Mouse (Mus musculus) kidney, adult 18-20 months (tissue): ENCODE data around the gene Pbld1.
A peak's percentile ranks its signal among the peaks of the same experiment; 100 is the strongest.

Experiments used
- DNase-seq: peaks from one replicate; pipeline ENCODE4 v3.0.0; 2021

The Pbld1 gene

DNA sequence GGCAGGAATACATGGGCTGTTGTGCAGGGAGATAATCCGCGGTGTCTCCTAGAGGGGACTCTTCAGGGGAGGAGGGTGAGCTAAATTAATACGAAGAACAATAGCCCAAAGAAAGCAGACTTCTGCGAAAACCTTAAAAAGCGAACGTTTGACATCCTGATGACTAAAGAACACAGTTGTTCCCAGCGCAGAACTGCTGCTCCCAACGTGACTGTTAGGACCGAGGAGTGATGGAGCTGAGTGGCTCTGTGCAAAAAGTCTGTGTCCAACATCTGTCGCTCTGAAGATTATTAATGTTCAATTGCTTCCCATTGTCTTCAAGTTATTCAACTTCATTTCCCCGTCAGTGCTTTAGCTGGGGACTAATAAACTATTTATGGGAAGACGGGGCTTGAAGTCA lies 38.2 kb downstream of the Pbld1 start:
- DNase-seq: no peak

DNA sequence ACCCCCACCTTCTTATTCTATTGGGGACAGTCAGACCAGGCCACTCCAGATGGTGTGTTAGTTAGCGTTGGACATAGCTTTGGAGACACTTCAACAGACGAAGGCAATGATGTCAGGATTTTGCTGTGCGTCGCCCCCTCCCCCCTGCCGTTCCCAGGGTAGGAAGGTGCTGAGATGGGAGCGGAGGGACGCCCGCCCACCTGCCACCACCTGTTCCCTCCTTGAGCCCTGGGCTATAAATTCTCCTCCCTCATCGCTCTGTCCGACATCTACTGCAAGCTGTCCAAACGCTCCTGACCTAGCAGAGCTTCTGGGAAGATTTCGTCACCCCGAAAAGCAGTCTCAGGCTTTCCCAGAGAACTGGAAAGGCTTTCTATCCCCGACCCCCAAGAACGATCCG lies 39.6 kb downstream of the Pbld1 start, which contains the start of gene Atoh7:
Atoh7 (plus strand) TSS at position 131 of the 400 bp plus-strand sequence.
- DNase-seq: no peak

DNA sequence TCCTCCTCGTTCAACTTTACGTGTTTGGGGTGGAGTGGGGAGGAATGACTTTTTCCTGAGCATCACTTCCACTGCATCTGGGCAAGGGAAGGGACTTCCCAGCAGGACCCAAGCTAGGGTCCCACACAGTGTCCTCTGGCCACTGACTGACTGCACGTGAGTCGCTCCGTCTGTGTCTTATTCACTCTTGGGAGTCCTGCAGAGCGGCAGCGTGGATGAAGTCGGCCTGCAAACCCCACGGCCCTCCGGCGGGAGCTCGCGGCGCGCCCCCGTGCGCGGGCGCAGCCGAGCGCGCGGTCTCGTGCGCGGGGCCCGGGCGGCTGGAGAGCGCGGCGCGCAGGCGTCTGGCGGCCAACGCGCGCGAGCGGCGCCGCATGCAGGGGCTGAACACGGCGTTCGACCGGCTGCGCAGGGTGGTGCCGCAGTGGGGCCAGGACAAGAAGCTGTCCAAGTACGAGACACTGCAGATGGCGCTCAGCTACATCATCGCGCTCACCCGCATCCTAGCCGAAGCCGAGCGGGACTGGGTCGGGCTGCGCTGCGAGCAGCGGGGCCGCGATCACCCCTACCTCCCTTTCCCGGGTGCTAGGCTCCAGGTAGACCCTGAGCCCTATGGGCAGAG lies 40.1 kb downstream of the Pbld1 start:
- DNase-seq: peak; percentile 20

DNA sequence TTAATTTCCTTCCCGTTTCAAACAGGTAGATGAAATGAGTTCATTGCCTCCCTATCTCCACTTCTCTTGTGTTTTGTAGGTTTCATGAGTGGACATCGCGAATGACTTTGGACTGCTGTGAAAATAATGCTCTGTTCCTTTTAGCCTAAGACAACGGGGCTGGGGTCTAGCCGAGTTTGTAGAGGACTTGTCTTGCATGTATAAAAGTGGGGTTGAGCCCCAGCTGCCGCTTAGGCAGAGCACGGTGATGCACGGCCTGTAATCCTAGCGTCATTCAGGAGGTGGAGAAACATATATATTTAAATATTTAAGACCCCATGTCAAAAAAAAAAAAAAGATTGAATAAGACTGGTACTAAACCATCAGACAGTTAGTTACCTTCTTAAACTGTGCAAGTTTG lies 40.7 kb downstream of the Pbld1 start:
- DNase-seq: no peak

DNA sequence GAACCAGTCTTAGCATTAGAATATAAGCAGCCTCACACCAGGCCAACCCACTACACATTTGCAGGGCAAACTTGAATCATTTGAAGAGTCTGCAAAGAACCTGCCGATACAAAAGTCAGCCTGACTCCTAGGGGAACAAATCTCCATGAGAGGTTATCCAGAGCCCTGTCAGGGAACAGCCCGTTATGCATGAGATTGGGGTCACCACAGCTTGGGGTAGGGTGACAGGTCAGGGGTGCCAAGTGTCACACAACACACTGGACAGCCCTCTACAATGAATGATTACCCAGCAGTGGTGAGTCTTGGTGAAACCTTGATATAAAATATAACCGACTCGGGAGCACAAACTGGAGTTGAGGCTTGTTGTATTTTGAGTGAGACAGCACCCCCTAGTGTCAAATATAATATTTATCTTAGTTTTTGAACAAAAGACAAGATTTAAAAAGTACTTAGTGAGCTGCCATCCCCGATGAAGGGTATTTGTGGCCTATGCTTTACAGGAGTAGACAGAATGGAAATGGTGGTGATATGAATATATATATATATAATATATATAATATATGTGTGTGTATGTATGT lies 53.2 kb downstream of the Pbld1 start:
- DNase-seq: no peak

DNA sequence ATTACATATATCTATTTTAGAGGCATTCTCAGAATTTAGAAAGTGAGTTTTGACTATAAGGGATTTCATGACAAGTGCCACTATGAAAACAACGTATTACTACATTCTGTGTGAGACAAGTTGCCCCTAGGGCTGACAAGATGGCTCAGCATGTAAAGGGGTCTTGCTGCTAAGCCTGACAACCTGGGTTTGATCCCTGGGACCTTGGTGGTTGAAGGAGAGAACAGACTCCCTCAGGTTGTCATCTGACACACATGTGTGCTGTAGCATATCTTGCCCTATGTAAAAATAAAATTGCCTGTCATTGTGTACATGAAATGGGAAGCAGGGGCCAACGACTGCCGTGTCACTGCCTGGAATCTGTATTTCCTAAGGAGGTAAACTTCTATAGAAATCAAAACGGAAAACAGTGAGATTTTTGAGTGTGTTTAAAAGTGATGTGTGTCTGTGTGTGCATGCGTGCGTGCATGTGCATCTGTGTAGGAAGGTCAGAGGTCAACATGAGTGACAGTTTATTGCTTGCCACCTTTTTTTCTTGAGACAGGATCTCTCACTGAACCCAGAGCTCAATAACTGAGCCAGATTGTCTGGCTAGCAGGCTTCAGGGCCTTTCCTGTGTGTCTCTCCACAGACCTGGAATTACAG lies 53.9 kb downstream of the Pbld1 start:
- DNase-seq: no peak

DNA sequence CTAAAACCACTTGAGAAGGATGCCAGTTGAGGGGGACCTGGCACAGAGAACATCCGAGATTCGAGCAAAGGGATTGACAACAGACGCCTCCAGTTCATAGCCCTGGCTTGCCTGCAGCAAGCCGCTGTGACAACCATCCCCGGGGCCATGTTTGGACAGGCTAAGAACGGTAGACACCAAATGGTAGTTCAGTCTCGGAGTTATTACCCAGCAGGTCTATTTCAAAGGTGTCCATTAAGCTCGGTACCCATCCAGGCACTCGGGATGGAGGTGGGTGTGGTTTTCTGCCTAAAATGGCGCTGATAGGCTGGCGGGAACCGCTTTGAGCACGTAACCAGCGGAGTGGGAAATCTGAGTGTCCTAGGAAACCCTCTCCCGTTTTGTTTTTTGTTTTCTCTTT lies 55.9 kb downstream of the Pbld1 start:
- DNase-seq: no peak

DNA sequence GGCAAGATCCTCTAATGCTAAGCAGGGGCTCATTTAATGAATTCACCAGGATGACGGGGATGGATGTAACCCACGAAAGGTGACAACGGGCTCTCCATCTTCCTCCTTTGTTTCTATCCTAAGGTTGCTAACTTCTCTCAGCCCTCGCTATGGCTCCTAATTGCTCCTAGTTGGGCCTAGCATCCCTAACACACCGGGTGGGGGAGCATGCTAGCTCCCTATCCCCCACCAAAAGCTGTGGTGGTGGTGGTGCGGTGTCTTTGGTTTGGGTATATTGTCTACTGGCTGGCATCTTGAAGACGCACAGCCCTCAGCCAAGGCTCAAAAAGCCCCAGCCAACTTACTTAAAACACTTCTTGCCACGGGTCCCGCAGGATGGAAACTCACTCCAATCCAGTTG lies 56.4 kb downstream of the Pbld1 start:
- DNase-seq: no peak

DNA sequence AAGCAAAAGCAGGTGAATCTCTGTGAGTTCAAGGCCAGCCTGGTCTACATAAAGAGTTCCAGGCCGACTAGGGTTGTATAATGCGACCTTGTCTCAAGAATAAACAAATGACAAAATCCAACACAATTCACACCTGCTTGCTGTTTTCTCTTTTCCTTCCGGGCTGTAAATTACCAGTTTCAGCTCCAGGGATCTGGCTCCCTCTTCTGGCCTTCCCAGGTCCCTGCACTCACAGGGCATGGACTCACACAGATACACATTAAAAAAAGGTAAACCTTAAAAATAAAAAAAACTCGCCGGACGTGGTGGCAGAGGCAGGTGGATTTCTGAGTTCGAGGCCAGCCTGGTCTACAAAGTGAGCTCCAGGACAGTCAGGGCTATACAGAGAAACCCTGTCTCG lies 57.6 kb downstream of the Pbld1 start:
- DNase-seq: no peak

DNA sequence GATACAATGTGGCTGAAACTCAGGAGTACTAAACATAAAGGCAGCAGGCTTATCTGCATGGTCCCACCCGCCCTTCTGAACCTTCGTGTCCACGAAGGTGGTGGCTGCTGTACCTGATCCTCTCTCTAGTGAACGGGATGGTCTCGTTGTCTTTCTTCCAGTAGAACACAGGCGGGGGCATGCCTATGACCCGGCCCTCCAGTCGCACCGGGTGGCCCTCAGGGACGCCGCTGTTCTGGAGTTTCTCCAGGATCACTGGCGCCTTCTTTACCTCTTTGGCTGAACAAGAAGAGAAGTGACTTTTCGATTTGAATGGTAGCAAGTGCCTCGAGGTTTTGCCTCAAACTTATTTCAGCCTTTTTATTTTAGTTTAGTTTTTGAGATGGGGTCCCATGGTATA lies 60.0 kb downstream of the Pbld1 start:
- DNase-seq: no peak

DNA sequence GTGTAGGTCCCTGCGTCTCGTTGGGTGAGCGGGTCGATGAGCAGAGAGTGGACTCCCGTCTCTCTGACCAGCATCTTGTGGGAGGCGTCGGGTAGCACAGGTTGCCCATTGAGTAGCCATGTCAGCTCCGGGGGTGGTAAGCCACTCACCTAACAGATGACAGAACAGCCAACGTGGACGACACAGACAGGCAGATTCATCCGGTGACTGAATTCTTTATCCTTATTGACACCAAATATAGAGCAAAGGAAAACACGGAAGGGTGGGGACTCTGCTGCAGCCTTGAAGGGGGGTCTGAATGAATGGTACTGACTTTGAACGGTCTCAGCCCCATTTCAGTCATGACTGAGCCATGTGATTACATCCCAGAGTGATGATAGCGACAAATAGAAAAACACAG lies 62.0 kb downstream of the Pbld1 start:
- DNase-seq: no peak

DNA sequence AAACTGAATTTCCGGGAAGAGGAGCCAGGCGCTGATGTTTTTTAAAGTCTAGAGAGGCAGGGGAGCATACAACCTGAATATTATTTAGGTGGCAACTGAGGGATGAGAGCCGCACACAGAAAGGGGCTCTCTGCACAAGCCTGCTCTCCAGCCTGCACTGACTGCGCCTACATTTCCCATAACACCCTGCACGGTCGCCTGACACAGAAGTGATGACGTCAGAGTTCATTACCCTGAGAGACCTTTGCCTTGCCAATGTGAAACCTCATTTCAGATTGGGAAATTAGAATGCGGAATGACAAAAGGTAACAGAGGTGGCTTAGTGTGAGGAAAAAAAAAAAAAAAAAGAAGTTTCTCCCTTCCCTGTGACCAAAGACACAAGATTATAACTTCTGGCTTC lies 62.6 kb downstream of the Pbld1 start:
- DNase-seq: peak; percentile 49

DNA sequence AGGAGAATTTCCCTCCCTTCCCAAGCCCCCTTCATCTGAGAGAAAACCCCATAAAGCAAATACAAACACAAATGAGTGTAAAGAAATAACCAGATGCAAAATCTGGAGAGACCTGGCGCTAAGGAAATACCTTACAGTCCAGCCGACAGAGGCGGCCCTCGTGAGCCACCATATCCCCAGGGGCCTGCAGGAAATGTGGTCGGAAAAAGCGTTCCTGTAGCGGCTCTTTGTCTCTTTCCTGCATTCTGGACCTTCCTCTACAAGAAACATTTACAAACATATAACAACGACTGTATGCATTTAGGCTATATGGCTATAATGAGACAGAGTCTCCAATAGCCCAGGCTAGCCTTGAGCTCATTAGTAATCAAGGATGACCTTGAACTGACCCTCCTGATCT lies 63.2 kb downstream of the Pbld1 start:
- no peak for DNase-seq

DNA sequence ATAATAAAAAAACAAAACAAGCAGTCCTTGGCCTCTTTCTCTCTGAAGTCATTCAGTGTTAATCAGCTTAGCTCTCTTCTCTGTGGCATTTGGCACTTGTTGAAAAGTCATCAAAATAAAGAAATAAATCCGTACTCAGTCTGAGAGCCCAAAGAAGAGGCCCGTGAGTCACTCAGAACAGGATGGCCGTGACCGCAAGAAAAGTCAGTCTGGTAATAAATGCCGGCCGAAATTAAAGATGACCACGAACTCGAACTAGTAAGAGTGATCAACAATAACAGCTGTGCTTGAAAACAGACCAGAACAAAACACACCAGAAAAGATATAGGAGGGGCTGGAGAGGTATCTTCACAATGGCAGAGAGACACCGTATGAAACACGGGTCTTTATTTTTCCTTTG lies 64.1 kb downstream of the Pbld1 start:
- no peak for DNase-seq

DNA sequence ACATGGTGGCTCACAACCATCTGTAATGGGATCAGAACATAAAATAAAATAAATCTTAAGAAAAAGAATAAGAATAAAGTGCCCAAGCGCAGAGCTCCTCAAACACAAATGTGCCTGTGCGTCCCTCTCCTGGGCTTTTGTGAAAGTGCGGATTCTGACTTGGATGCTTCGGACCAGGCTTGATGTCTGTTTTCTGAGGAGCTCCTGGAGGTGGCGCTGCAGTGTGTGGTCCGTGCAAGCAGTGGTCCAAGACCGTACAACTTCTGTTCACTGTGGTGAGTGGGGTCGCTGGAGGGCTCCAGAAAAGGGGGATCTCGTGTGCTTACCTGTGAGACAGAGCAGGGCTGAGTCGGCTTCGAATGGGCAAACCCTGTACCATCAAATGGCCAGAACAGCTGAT lies 65.4 kb downstream of the Pbld1 start:
- DNase-seq: no peak

DNA sequence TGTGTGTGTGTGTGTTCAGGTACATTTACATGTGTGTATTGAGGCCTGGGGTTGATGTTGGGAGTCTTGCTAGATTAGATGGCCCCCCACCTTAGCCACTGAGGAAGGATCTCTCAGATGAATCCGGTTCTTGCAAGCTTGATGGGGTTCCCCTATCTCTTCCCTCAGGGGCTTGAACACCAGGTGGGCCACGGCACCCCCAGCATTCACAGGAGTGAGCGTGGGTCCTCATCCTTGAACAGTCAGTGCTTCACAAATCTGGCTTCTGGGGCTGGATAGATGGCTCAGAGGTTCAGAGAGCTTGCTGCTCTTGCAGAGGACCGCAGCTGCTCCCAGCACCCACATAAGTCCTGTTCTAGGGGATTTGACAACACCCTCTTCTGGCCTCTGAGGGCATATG lies 66.2 kb downstream of the Pbld1 start:
- DNase-seq: no peak

DNA sequence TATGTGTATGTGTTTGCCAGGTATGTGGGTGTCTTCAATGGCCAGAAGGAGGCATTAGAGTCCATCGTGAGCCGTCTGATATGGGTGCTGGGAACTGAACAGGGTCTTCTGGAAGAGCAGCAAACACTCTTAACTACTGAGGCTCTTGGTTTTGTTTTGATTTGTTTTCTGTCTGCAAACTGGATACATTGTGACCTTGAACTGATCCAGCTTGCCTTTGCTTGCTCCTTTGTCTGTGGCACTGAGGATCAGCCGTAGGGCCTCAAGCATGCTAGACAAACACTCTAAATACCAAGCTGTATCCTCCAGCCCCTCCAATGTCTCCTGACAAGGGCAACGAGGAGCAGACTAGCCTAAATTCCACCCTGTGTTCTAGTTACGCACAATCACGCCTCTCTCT lies 67.2 kb downstream of the Pbld1 start:
- no peak for DNase-seq
